Mouse (Mus musculus): ENCODE data around the gene Fgf10. TPM values are rescaled to one million over a fixed set of nuclear protein-coding genes. Genes with fewer than 3 reads are reported as not detected.

The Fgf10 gene
- 1.3 and 2.2 TPM in 2 replicates for polyA plus RNA-seq (2015; fragmentation: Nextera tagmentation; extraction: Ambion mirVana)

DNA sequence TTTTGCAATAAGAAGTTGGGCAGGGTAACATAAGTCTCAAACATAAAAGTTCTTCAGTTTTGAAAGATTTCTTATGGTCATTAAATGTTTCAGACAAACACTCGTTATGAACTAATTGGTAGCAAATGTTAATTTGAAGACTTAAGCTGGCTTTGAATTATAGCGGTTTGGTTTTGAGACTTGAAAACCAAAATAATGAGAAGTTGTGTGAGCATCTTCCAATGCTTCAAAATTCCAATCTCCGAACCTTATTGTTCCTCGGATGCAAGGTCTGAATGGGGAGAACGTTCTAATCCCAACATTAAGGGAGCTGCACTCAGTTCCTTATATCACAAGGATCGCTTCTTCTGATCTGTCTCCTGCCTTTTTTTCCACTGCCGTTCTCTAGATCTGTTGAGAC lies at the start of gene Fgf10:
Gene Fgf10, plus strand, starts transcription at position 301 of the 400 bp plus-strand sequence.
- WGBS: 89% methylated on average over 7 of the region's 7 CpGs
- Histone ChIP-seq H3K4me1 (replicated peaks) (no peaks in the 10 kb centered on the region), H3K4me3 (no peak within 1 kb of the TSS), H3K27ac (replicated peaks) (no peak within 1 kb of the TSS), H3K36me3 (no peaks in the 10 kb centered on the region), H3K9ac (no peak within 1 kb of the TSS), H3K4me2 (no peak within 1 kb of the TSS), H3K27me3 (no peaks in the 10 kb centered on the region), H3K9me3 (no peaks in the 10 kb centered on the region)
- ATAC-seq (ENCODE audit: low read depth): no peak

GRCm38 (mm10) chr13:118629661-118630428 lies 39.7 kb upstream of the Fgf10 start:
- ATAC-seq (ENCODE audit: low read depth): no peak
- H3K27ac ChIP-seq (replicated peaks): no peak overlapping the region

DNA sequence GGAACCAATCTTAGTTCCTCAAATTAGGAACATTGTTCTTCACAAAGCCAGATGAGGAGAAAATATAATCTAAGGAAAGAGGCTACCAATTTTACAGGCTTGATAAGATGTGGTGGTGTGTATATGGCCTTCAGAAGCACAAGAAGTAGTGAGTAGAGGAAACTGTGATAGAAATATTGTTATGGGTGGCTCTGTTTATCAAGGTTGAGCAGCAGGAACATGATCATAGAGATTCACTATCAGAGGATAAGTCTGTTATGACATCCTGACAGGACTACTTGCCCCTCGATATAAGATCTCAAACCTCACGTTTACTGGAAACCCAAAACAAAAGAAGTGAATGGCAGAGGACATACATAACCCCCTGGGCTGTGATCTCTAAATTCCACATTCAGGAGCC lies 38.1 kb upstream of the Fgf10 start:
- Histone ChIP-seq H3K4me2 (no peak overlapping the region), H3K27me3 (no peaks in the 10 kb centered on the region), H3K27ac (replicated peaks) (no peak overlapping the region), H3K36me3 (no peaks in the 10 kb centered on the region), H3K9me3 (no peaks in the 10 kb centered on the region), H3K4me1 (replicated peaks) (no peaks in the 10 kb centered on the region), H3K9ac (no peak overlapping the region), H3K4me3 (no peak overlapping the region)
- WGBS: 83% methylated on average over 2 of the region's 2 CpGs
- ATAC-seq (ENCODE audit: low read depth): no peak

More at GRCm38 (mm10) chr13:118629661-118630428, 39.7 kb upstream of the Fgf10 start:
- WGBS: 67% methylated on average over 3 of the region's 3 CpGs
- Histone ChIP-seq H3K4me3 (no peak overlapping the region), H3K36me3 (no peaks in the 10 kb centered on the region), H3K9ac (no peak overlapping the region), H3K4me2 (no peak overlapping the region), H3K9me3 (no peaks in the 10 kb centered on the region), H3K27me3 (no peaks in the 10 kb centered on the region), H3K4me1 (replicated peaks) (no peaks in the 10 kb centered on the region)

DNA sequence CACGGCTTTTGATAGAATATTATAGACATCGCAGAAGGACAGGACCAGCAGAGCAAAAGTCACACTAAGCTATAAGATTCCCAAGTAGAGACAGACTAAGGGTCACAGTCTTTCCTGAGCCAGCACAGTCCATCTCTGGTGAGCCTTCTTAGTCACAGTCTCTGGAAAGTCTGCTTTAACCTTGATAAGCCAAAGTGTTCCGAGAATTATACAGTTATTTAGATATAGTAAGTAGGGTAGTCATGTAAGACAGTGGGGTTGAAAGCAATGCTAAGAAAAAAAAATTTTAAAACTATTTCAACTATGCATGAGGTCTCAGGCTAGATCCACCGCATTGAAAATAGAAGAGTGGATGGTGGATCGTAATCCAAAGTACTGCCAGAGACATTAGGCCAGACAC lies 33.5 kb upstream of the Fgf10 start:
- H3K4me2 ChIP-seq: no peak overlapping the region
- no peak overlapping the region for H3K4me3 ChIP-seq
- no peak overlapping the region for H3K9ac ChIP-seq
- ATAC-seq (ENCODE audit: low read depth): no peak
- no peak overlapping the region for H3K27ac ChIP-seq (replicated peaks)
- H3K27me3 ChIP-seq: no peaks in the 10 kb centered on the region
- H3K9me3 ChIP-seq: no peaks in the 10 kb centered on the region
- H3K4me1 ChIP-seq (replicated peaks): no peaks in the 10 kb centered on the region
- H3K36me3 ChIP-seq: no peaks in the 10 kb centered on the region
- WGBS: 95% methylated on average over 5 of the region's 5 CpGs

DNA sequence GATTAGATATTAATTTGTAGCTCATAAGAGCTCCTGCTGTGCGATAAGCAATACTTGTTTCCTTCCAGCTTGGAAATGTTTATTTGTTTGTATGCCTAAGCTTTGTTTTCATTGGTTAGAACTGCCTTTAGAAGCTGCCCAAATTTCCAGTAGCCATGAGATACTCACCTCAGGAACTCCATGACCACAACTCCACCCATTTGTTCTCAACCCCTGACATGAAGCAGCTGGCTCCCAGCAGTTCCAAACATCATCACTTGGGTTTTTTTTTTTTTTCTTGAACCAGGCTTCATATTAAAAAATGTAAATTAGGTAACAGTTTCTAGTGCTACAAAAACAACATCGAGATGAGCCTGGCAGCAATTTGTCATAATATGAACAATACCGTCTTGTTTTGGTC lies 27.0 kb upstream of the Fgf10 start:
- WGBS: 84% methylated on average over 3 of the region's 3 CpGs
- H3K36me3 ChIP-seq: no peaks in the 10 kb centered on the region

DNA sequence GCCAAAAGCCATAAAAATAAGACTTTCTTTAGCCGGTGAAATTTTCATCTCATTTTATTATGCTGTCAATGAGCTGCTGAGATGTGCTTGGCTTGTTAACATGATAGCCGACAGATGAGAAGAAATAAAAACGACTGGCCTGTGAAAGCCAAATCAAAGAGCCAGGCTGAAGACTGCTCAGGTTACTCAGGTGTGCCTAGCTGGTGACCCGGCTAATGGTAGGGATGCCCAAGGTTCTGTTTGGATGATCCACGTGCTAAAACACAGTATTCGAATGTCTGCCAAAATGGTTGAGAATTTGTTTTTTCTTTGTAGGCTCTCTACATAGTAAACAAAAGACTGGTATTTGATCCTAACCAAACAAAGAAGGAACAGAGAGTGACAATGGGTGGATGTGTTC lies 26.5 kb upstream of the Fgf10 start:
- Histone ChIP-seq H3K36me3 (no peaks in the 10 kb centered on the region), H3K9me3 (no peaks in the 10 kb centered on the region), H3K27ac (replicated peaks) (no peak overlapping the region), H3K9ac (no peak overlapping the region), H3K4me1 (replicated peaks) (no peaks in the 10 kb centered on the region), H3K27me3 (no peaks in the 10 kb centered on the region), H3K4me3 (no peak overlapping the region), H3K4me2 (no peak overlapping the region)
- 75% methylated on average over 6 of the region's 6 CpGs for WGBS
- ATAC-seq (ENCODE audit: low read depth): no peak

More for the DNA sequence above, 27.0 kb upstream of the Fgf10 start:
- Histone ChIP-seq H3K27ac (replicated peaks) (no peak overlapping the region), H3K9ac (no peak overlapping the region), H3K9me3 (no peaks in the 10 kb centered on the region), H3K4me1 (replicated peaks) (no peaks in the 10 kb centered on the region), H3K27me3 (no peaks in the 10 kb centered on the region), H3K4me2 (no peak overlapping the region), H3K4me3 (no peak overlapping the region)
- no peak for ATAC-seq (ENCODE audit: low read depth)

- H3K36me3 ChIP-seq: no peaks in the 10 kb centered on the region
- WGBS: 67% methylated on average over 5 of the region's 5 CpGs
- no peaks in the 10 kb centered on the region for H3K4me1 ChIP-seq (replicated peaks)
- H3K27ac ChIP-seq (replicated peaks): no peak overlapping the region
- H3K27me3 ChIP-seq: no peaks in the 10 kb centered on the region
- H3K9ac ChIP-seq: no peak overlapping the region
- no peak overlapping the region for H3K4me2 ChIP-seq
- ATAC-seq (ENCODE audit: low read depth): no peak
- no peak overlapping the region for H3K4me3 ChIP-seq
- no peaks in the 10 kb centered on the region for H3K9me3 ChIP-seq
These were observed 12.6 kb upstream of the Fgf10 start for GRCm38 (mm10) chr13:118656991-118657390.

DNA sequence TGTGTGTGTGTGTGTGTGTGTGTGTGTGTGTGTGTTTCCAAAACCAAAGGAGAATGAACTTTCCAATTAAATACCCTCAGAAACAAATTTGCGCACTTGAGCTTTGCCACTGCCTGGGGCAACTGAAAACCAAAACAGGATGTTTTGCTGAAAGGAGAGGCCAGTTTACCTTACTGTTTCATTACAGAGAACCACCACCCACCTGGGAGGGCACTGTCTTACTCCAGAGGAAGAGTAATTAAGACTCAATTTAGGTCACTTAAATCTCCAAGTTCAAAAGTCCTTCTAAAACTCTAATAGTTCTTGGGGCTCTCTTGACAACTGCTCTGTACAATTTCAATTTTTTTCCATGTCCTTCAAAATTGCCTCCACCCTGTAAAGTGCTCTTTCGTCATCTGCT lies 11.6 kb upstream of the Fgf10 start:
- Histone ChIP-seq H3K27ac (replicated peaks) (no peak overlapping the region), H3K4me3 (no peak overlapping the region), H3K4me2 (no peak overlapping the region), H3K36me3 (no peaks in the 10 kb centered on the region), H3K27me3 (no peaks in the 10 kb centered on the region), H3K9me3 (no peaks in the 10 kb centered on the region), H3K9ac (no peak overlapping the region), H3K4me1 (replicated peaks) (no peaks in the 10 kb centered on the region)
- WGBS: 96% methylated on average over 2 of the region's 2 CpGs
- ATAC-seq (ENCODE audit: low read depth): no peak

GRCm38 (mm10) chr13:118658608-118659326 lies 10.8 kb upstream of the Fgf10 start:
- Histone ChIP-seq H3K27ac (replicated peaks) (no peak overlapping the region), H3K4me2 (no peak overlapping the region), H3K9ac (no peak overlapping the region), H3K9me3 (no peaks in the 10 kb centered on the region), H3K36me3 (no peaks in the 10 kb centered on the region), H3K4me3 (no peak overlapping the region), H3K27me3 (no peaks in the 10 kb centered on the region), H3K4me1 (replicated peaks) (no peaks in the 10 kb centered on the region)
- 87% methylated on average over 7 of the region's 7 CpGs for WGBS
- ATAC-seq (ENCODE audit: low read depth): no peak

GRCm38 (mm10) chr13:118661664-118662063 lies 7.9 kb upstream of the Fgf10 start:
- no peak overlapping the region for H3K27ac ChIP-seq (replicated peaks)
- H3K9me3 ChIP-seq: no peaks in the 10 kb centered on the region
- H3K4me1 ChIP-seq (replicated peaks): no peaks in the 10 kb centered on the region
- 81% methylated on average over 3 of the region's 3 CpGs for WGBS
- no peaks in the 10 kb centered on the region for H3K36me3 ChIP-seq
- H3K4me2 ChIP-seq: no peak overlapping the region
- no peak overlapping the region for H3K9ac ChIP-seq
- no peak overlapping the region for H3K4me3 ChIP-seq
- no peak for ATAC-seq (ENCODE audit: low read depth)
- H3K27me3 ChIP-seq: no peaks in the 10 kb centered on the region

DNA sequence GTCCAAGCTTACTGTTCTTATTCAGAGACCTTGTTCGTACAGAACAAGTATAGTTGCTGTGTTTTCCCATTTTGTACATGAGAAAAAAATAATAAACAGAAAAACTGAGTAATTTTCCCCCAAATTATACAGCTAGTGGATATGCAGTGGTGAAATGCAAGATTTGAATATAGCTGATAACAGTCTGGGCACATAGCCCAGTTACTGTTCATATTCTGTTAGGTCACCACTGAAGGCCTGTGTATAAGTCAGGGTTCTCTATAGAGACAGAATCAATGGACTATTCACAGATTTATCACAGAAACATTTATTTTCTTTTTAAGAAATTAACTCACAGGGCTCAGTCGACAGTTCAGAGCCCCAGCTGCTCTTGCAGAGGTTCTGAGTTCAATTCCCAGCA lies 4.7 kb upstream of the Fgf10 start:
- WGBS: 81% methylated on average over 2 of the region's 2 CpGs
- Histone ChIP-seq H3K9ac (no peak overlapping the region), H3K36me3 (no peaks in the 10 kb centered on the region), H3K4me1 (replicated peaks) (no peaks in the 10 kb centered on the region), H3K9me3 (no peaks in the 10 kb centered on the region), H3K27me3 (no peaks in the 10 kb centered on the region), H3K27ac (replicated peaks) (no peak overlapping the region), H3K4me3 (no peak overlapping the region), H3K4me2 (no peak overlapping the region)
- no peak for ATAC-seq (ENCODE audit: low read depth)

DNA sequence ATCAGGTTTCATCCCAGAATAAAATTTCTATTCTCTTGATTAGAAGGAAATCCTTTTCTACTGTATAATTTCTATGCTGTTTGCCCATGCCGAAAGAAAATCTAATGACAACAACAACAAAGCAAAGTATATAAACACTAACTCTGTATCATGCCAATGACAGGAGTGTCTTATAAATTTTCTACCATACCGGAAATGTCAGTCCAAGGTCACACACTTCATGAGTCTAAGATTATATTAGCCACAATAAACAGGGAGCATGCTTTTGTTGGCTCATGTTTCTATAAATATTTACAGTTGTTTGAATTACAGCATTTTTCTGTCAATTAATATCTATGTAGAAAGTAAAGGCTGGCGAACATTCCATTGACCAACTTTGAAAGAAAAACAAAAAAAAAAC lies 9.6 kb downstream of the Fgf10 start:
- Histone ChIP-seq H3K4me2 (no peak overlapping the region), H3K27ac (replicated peaks) (no peak overlapping the region), H3K27me3 (no peaks in the 10 kb centered on the region), H3K4me3 (no peak overlapping the region), H3K9me3 (no peaks in the 10 kb centered on the region), H3K4me1 (replicated peaks) (no peaks in the 10 kb centered on the region), H3K36me3 (no peaks in the 10 kb centered on the region), H3K9ac (no peak overlapping the region)
- WGBS: 87% methylated on average over 3 of the region's 3 CpGs
- no peak for ATAC-seq (ENCODE audit: low read depth)
